Mouse (Mus musculus) spleen, postnatal 0 days (tissue): ENCODE measurements around the gene Gpr156. TPM values are rescaled to one million over a fixed set of nuclear protein-coding genes. Genes with fewer than 3 reads are reported as not detected.

Experiments
- polyA plus RNA-seq: library from polyadenylated mRNA; unstranded; fragments of >200 nt; fragmentation: Nextera tagmentation; extraction: Ambion mirVana; gene quantifications from 2 replicates; pipeline ENCODE4 v1.2.1, GENCODE M21; 2015

The Gpr156 gene
- polyA plus RNA-seq = 0.02 TPM in 1 of 2 replicates, not detected in the other

GRCm38 (mm10) chr16:37916138-37916817 is at the start of gene Gpr156:
Gene Gpr156, plus strand, starts transcription at chr16:37916496.

GRCm38 (mm10) chr16:37867791-37868505 is 48.3 kb upstream of the Gpr156 start, which contains the start of gene Lrrc58:
Gene Lrrc58, plus strand, starts transcription at chr16:37868389.

Other genes starting within 250 kb of the Gpr156 start
- gene Fstl1, start 139.6 kb upstream of the Gpr156 start, polyA plus RNA-seq = 112 and 134 TPM in 2 replicates
- gene Gm36028, start 55.4 kb upstream of the Gpr156 start, polyA plus RNA-seq = not detected in 2 replicates
- 19.6 and 24.0 TPM in 2 replicates for gene Lrrc58, start 48.1 kb upstream of the Gpr156 start, polyA plus RNA-seq
- gene Gsk3b, start 172.5 kb downstream of the Gpr156 start, polyA plus RNA-seq = 19.7 and 22.9 TPM in 2 replicates